Mouse (Mus musculus) lung, embryonic 14.5 days (tissue): ENCODE results near the gene Clcn5. TPM values are rescaled to one million over a fixed set of nuclear protein-coding genes. Genes with fewer than 3 reads are reported as not detected.

Source experiments
- ATAC-seq: fragments of 200-750 bp; cut with Nextera tagmentation; 2 replicates; pipeline ENCODE4 v1.8.0; 2017; ENCODE audit warnings: mild to moderate bottlenecking, moderate TSS enrichment, moderate library complexity; ENCODE audit not compliant: insufficient read depth
- DNase-seq: peaks from one replicate; pipeline ENCODE4 v3.0.0-alpha.2; 2015
- H3K27ac ChIP-seq: fragments of 300-500 bp; sonication (generic); 2 replicates; pipeline ENCODE4 v1.5.1; 2014; ENCODE audit warnings: low read depth, mild to moderate bottlenecking, moderate library complexity
- H3K27me3 ChIP-seq: fragments of 300-500 bp; sonication (generic); 2 replicates; pipeline ENCODE4 v1.6.1; 2014; ENCODE audit warnings: low read length, control low read depth; ENCODE audit not compliant: insufficient read depth
- H3K36me3 ChIP-seq: fragments of 300-500 bp; sonication (generic); 2 replicates; pipeline ENCODE4 v1.6.1; 2014; ENCODE audit warnings: control low read depth; ENCODE audit not compliant: insufficient read depth
- H3K4me1 ChIP-seq: fragments of 300-500 bp; sonication (generic); 2 replicates; pipeline ENCODE4 v1.6.1; 2014; ENCODE audit warnings: antibody characterized with exemption, control low read depth; ENCODE audit not compliant: insufficient read depth
- H3K4me2 ChIP-seq: fragments of 300-500 bp; sonication (generic); 2 replicates; pipeline ENCODE4 v1.6.1; 2014; ENCODE audit warnings: mild to moderate bottlenecking
- H3K4me3 ChIP-seq: fragments of 300-500 bp; sonication (generic); 2 replicates; pipeline ENCODE4 v1.5.1; 2014; ENCODE audit warnings: low read depth, low read length
- H3K9ac ChIP-seq: fragments of 300-500 bp; sonication (generic); 2 replicates; pipeline ENCODE4 v1.6.1; 2014
- H3K9me3 ChIP-seq: fragments of 300-500 bp; sonication (generic); 2 replicates; pipeline ENCODE4 v1.6.1; 2016; ENCODE audit warnings: low read depth, low read length, control low read depth
- CTCF ChIP-seq: IDR thresholded peaks from 2 replicates; pipeline ENCODE4 v1.5.1; 2016; ENCODE audit warnings: antibody characterized with exemption, low read depth
- WGBS: fragments of 180-500 bp; shearing (Covaris S2); extraction: QIAGEN DNeasy Blood & Tissue Kit; methylation state at CpG from one replicate; pipeline ENCODE4 v1.1.7; 2014; 5-methylcytosine and 5-hydroxymethylcytosine counted together
- microRNA counts: library from miRNA; unstranded; fragments of <30 nt; microRNA quantifications from one replicate; lab custom pipeline; 2016
- microRNA-seq: library from miRNA; unstranded; fragments of <30 nt; microRNA quantifications from one replicate; pipeline ENCODE4, GENCODE M21; 2016; ENCODE audit warnings: borderline number of aligned reads
- polyA plus RNA-seq: library from polyadenylated mRNA; unstranded; fragments of >200 nt; fragmentation: Nextera tagmentation; extraction: Ambion mirVana; gene quantifications from 2 replicates; pipeline ENCODE4 v1.2.1, GENCODE M21; 2014

Gene Clcn5
- polyA plus RNA-seq, 1 experiment from 2014 or later: 14.7 TPM

DNA sequence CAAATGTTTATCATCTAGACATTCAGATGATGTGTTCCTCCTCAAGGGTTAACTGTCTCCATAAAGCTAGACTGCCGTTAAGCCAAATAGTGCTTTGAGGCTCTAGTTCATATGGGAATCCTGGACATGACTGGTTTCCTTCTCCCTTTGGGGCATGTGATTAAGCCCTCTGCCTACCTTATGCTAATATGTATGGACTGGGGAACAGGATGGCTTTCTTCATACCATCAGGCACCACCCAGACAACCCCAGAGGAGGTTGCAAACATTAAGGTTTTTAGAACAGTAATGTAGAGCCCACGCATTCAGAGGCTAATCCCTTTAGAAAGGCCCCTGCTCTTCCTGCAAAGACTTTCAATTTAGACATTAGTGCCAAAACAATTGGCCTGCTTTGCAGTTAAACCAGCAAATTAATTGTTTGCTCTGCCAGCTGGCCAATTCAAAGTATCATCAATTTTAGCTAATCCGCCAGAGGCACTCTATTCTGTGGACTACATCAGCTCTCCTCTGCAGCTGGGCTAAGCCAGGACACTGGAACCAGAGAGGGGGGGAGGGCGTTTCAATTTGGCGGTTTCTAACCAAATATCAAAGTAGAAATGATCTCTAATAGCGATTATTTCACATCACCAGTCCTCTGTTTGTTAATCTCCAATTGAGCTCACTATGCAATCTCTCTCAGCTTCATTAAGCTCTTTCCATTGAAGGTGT is 163.0 kb downstream of the Clcn5 start:
- H3K27me3 ChIP-seq: no peaks in the 10 kb centered on the region
- whole genome bisulfite sequencing: 77% methylated on average over 6 of the region's 6 CpGs
- no peak for ATAC-seq

GRCm38 (mm10) chrX:7150129-7150528 is 169.0 kb downstream of the Clcn5 start:
- Histone ChIP-seq H3K9me3 (no peaks in the 10 kb centered on the region), H3K27ac (no peak overlapping the region), H3K36me3 (no peaks in the 10 kb centered on the region), H3K27me3 (no peaks in the 10 kb centered on the region), H3K4me2 (no peak overlapping the region), H3K4me3 (no peak overlapping the region), H3K4me1 (no peaks in the 10 kb centered on the region), H3K9ac (no peak overlapping the region)
- 0 out of 2 replicates have a peak, but pooled peaks have one; percentile 26 for TF ChIP-seq CTCF
- ATAC-seq: no peak
- no peak for DNase-seq
- 73% methylated on average over 4 of the region's 4 CpGs for WGBS

More for the DNA sequence above, 163.0 kb downstream of the Clcn5 start:
- H3K9me3 ChIP-seq: no peaks in the 10 kb centered on the region
- TF ChIP-seq CTCF: no peak
- H3K27ac ChIP-seq: no peak overlapping the region
- DNase-seq: peak; percentile 1
- H3K36me3 ChIP-seq: peaks cover 2% of the 10 kb centered on the region; the same call in 1 of the 2 replicates
- H3K9ac ChIP-seq: no peak overlapping the region
- no peak overlapping the region for H3K4me2 ChIP-seq
- no peak overlapping the region for H3K4me3 ChIP-seq
- H3K4me1 ChIP-seq: no peaks in the 10 kb centered on the region

GRCm38 (mm10) chrX:7146156-7146555 is 173.0 kb downstream of the Clcn5 start:
- Histone ChIP-seq H3K36me3 (no peaks in the 10 kb centered on the region), H3K9me3 (no peaks in the 10 kb centered on the region), H3K27me3 (no peaks in the 10 kb centered on the region), H3K4me3 (no peak overlapping the region), H3K9ac (no peak overlapping the region), H3K4me2 (no peak overlapping the region), H3K27ac (no peak overlapping the region), H3K4me1 (no peaks in the 10 kb centered on the region)
- no peak for TF ChIP-seq CTCF
- DNase-seq (peak; percentile 26), ATAC-seq (no peak)
- WGBS: 38% methylated on average over 7 of the region's 7 CpGs

GRCm38 (mm10) chrX:7121618-7122280 is 197.4 kb downstream of the Clcn5 start:
- no peaks in the 10 kb centered on the region for H3K27me3 ChIP-seq
- no peak for TF ChIP-seq CTCF
- H3K9ac ChIP-seq: no peak overlapping the region
- H3K4me2 ChIP-seq: no peak overlapping the region
- no peak for ATAC-seq
- no peaks in the 10 kb centered on the region for H3K4me1 ChIP-seq
- H3K9me3 ChIP-seq: no peaks in the 10 kb centered on the region
- no peak for DNase-seq
- no peaks in the 10 kb centered on the region for H3K36me3 ChIP-seq
- no peak overlapping the region for H3K4me3 ChIP-seq
- 65% methylated on average over 4 of the region's 4 CpGs for whole genome bisulfite sequencing
- no peak overlapping the region for H3K27ac ChIP-seq

DNA sequence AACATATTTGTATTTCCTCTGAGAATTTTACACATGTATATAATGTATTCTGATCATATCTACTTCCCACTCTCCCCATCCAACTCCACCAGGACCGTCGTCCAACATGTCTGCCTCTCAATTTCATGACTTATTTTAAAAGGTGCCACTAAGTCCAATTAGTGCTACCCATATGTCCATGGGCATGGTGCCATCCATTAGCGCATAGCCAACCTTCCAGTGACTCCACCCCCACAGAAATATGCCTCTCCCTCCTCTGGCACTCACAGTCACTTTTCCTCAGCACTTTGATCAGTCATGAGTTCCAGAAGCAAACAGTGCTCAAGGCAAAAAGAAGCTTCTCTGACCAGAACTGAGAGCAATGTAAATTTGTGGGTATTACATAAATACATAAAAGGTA is 204.3 kb downstream of the Clcn5 start:
- Histone ChIP-seq H3K36me3 (no peaks in the 10 kb centered on the region), H3K27me3 (no peaks in the 10 kb centered on the region), H3K4me3 (no peak overlapping the region), H3K27ac (no peak overlapping the region), H3K9me3 (no peaks in the 10 kb centered on the region), H3K4me1 (no peaks in the 10 kb centered on the region), H3K4me2 (no peak overlapping the region), H3K9ac (no peak overlapping the region)
- no peak for ATAC-seq
- no peak for DNase-seq
- WGBS: 70% methylated on average over 3 of the region's 3 CpGs
- TF ChIP-seq CTCF: no peak

MicroRNAs within 50 kb of the gene (microRNA counts, 519-probe panel; counts per million panel counts)
- 3,511 counts per million, percentile 72 among the panel's probes with 10 or more counts for microRNA mmu-miR-188-3p (lab: Ali Mortazavi, UCI)
- microRNA mmu-miR-188-5p (lab: Ali Mortazavi, UCI): 30.5 counts per million
- 2,757 counts per million, percentile 51 among the panel's probes with 10 or more counts for microRNA mmu-miR-362-3p (lab: Ali Mortazavi, UCI)
- microRNA mmu-miR-362-5p (lab: Ali Mortazavi, UCI): 2,338 counts per million, percentile 38 among the panel's probes with 10 or more counts
- microRNA mmu-miR-500 (lab: Ali Mortazavi, UCI): 30.5 counts per million
- 1,516 counts per million, percentile 10 among the panel's probes with 10 or more counts for microRNA mmu-miR-501-3p (lab: Ali Mortazavi, UCI)
- 2,247 counts per million, percentile 33 among the panel's probes with 10 or more counts for microRNA mmu-miR-501-5p (lab: Ali Mortazavi, UCI)
- microRNA mmu-miR-532-3p (lab: Ali Mortazavi, UCI): 2,605 counts per million, percentile 48 among the panel's probes with 10 or more counts
- microRNA mmu-miR-532-5p (lab: Ali Mortazavi, UCI): 3,481 counts per million, percentile 71 among the panel's probes with 10 or more counts

Small RNAs within 50 kb of the gene (microRNA-seq; reads per million reads assigned to microRNA genes)
- 1,423 reads per million, percentile 76 among the genes with 10 or more reads in this experiment for gene Mir188
- gene Mir362: 175 reads per million, percentile 55 among the genes with 10 or more reads in this experiment
- gene Mir500: 212 reads per million, percentile 57 among the genes with 10 or more reads in this experiment
- 417 reads per million, percentile 64 among the genes with 10 or more reads in this experiment for gene Mir501
- 1,657 reads per million, percentile 77 among the genes with 10 or more reads in this experiment for gene Mir532

Other genes starting within 250 kb of the Clcn5 start
- 0.31 and 0.51 TPM in 2 replicates for gene Usp27x, start 56.5 kb upstream of the Clcn5 start, polyA plus RNA-seq